Mouse (Mus musculus): ENCODE results near the gene Gm20695.

Gm20695 gene

DNA sequence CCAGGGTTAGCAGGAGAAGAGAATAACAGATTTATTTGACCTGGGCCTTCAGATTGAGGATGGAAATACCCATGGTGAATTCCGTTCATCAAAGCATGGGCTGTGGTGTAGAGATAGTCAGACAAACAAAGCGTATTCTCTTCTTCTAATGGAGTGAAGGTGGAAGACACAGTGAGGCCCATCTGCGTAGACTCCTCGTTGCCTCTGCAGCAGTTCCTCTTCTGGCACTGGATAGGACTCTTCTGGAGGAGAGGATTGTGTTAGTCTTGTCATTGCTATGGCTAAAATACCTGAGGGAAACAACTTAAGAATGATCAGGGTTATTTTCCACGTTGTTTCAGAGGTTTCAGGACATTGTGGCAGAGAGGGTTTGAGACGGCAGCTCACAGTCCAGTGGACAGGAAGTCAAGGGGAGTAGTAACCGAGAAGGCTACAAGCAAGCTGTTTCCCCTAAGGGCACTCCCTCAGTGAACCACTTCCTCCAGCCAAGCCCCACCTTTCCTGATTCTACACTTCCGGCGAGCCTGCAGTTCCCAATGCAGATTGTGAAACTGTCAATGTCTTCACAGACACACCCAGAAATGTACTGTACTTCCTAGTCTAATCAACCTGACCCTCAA lies 10.8 kb downstream of the Gm20695 start:
- DNase-seq (ENCODE audit: low spot score): peak; percentile 21

DNA sequence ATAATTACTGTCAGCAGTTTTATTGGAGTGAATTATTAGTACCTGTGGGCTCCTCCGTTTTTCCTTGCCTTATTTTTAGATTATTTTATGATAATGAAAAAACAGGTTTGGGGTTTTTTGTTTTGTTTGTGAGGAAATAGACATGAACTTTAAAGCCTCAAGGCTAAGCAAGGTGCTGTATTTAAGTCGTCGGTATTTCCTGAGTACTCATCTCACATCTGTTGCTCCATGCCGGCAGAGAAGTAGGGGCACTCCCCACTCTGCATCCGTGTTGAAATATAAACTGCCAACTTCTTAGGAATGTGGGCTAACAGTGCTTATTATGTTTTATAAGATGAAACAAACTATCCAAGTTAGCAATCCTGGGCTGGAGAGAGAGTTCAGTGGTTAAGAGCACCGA lies 11.6 kb downstream of the Gm20695 start:
- DNase-seq (ENCODE audit: low spot score): no peak

DNA sequence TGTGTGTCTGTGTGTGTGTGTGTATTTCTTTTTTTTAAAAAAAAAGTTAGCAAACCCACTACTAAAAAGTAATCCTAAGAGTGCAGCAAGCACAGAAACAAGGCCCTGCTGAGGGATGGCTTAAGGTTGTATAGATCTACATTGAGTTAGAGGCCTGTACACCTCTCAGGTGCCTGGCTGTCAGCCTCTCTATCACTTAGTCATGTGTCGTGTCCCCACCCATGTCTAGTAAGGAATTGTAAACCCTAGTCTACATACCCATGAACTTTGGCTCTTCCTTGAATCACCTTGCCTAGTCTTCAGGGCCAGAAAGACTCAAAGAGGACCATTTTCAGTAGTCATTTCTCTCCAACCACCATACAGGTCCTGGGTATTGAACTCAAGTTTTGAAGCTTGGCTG lies 12.1 kb downstream of the Gm20695 start:
- DNase-seq (ENCODE audit: low spot score): no peak

DNA sequence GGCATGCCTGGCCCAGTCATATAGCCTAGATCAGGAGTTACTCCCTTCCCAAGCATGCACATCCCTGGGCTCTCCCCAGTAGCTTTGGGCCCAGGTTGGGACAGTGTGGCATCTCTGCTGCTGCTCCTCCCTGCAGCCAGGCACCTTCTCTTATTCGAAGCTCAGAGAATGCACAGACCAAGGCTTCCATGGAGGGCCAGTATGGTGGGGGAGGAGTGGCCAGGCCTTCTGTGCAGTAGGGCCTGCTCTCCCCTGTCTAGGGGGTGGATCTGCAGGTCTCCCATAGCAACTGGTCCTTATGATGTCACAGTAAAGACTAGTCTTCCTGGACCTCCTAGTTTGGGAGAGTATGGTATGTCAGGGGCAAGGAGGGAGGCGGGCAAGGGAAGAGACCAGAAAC lies 23.0 kb downstream of the Gm20695 start:
- no peak for DNase-seq (ENCODE audit: low spot score)

DNA sequence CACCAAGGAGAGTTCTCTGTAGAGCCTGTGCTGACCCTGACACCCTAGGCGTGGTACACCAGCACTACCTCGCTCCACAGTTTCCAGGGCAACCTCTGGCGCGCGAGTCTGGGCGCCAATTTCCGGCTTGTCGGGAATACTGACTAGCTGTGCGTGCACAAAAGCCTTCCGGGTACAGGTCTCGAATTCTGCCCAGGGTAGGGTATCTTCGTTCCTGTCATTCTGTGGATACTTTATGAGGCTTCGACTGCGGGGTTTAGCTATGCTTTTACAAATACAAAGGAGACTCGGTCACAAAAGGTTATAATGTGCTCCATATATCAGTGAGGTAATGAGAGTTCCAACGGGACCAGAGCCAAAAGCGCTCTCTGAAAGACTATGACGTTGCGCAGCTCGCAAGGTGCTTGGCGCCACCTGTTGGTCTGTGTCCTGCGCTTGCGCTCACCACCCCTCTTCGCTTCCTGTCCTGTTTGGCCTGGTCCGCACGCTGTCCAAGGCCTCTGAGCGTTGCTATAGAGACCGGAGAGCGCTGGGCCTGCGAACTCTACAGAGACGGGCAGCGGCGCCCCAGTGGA lies 24.2 kb downstream of the Gm20695 start, which contains the start of the genes 1700037C18Rik and Cluap1:
Gene 1700037C18Rik, minus strand, starts transcription at position 153 of the 575 bp plus-strand sequence.
Gene Cluap1, plus strand, starts transcription at position 265 of the 575 bp plus-strand sequence.
- DNase-seq (ENCODE audit: low spot score): peak; percentile 92

DNA sequence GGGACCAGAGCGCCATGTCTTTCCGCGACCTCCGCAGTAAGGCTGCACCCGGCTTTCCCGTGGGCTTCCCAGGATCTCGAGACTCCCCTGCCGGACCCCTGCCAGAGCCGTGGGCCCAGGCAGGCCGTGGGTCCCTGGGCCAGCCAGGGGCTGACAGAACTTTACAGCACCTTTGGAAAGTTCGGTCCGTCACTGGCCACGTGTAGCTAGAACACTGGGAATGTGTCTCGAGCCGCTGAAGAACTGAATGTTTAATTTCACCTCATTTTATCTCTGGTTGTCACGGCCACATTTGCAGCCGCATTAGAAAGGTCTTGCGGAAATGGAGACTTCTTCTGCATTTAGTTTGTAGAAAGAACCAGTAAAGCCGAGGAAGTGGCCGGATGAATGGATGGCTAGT lies 24.7 kb downstream of the Gm20695 start:
- peak; percentile 37 for DNase-seq (ENCODE audit: low spot score)

DNA sequence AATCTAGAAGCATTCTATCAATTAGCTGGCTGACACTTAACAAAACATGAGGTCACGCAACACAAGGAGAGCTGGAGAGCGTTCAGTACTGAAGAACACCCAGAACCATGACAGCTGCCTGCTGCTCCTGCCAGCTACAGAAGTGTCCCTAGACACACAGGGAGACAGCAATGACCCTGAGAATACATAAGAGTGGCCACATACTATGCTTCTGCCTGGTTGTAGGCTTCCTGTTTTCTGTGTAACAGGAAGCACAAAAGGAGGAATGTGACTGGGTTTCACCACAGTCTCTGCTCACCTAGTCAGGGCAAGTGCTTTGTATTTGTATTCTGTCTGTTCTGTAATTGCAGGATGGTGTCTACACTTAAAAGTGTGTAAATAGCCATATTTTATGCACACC lies 36.3 kb downstream of the Gm20695 start:
- no peak for DNase-seq (ENCODE audit: low spot score)

DNA sequence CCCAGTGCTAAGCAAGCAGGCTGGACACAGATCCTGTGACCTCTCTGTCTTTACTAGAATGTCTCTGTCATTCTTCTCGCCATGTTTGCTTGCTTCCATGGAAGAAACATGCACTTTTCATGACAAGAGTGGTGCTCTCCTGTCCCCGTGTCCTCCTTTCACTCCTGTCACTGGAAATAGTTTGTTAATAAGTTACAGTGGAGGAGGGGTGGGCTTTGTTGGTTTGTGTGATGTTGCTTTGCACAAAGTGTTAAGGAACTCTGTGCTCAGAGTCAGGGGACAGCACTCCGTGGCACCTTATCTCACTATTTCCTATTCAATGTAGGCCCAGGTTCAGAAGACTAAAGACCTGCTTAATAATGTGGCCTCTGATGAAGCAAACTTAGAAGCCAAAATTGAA lies 39.1 kb downstream of the Gm20695 start:
- no peak for DNase-seq (ENCODE audit: low spot score)

DNA sequence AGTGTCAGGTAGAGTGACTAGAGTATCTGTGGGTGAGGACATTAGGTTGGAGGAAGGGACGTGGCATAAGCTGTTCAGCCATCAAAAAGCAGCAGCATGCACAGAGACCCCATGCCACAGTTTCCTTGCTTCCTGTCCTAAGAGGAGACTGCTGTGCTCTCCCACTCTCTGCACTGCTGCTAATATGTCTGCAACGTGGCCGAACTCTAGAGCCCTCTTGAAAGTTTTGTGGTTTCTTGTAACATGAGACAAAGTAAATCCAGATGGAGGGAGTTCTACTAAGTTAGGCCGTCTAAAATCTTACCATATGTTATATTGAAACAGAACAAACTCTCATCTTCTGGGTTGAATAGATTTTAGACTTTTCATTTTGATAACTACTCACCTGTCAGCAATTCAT lies 39.5 kb downstream of the Gm20695 start:
- no peak for DNase-seq (ENCODE audit: low spot score)

DNA sequence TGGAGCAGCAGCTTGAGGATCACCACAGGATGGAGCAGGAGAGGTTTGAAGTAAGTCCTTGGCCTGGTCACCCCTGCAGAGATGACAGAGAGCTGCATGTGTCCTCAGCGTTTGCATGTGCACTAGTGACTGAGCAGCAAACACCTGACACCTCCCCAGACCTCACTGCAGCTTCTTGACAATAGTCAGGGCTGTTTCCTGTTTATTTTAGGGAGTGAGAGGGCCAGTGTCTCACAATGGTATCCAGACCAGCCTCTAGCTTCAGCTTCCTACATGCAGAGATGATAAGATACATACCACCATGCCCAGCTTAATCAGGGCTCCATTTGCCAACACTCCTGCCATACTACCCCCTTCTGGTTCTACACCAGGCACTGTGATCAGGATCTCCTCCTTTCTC lies 44.1 kb downstream of the Gm20695 start:
- no peak for DNase-seq (ENCODE audit: low spot score)

DNA sequence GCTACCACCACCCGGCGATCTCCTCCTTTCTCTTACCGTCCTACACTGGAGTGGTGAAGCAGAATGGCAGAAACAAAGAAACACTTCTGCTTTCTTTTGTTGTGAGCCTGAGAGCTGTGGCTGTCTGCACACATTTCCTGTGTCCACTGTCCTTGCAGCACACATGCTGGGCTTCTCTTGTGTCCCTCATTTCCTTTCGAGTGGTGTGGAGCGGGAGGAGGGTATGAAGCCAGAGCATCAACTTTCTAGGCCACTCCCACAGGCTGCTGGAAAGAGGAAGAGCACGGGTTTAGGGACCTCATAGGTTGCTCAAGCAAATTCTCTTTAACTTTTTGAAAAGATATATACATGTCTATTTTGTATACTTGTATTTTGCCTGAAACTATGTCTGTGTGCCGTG lies 44.7 kb downstream of the Gm20695 start:
- DNase-seq (ENCODE audit: low spot score): no peak

DNA sequence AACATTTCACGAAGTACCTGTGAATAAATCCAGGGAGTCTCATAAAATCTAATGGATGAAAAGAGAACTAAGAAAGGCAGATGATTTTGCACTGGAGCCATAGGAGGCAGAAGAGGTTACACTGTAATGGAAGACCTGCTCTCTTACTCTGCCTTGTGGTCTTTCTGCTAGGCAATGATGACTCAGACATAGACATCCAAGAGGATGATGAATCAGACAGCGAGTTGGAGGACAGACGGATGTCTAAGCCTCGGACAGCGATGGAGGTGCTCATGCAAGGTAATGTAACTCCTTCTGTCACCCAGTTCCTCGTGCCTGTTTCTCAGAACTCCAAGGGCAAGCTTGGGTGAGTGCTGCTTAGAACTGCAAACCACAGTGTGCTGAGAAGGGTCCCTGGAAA lies 49.1 kb downstream of the Gm20695 start:
- no peak for DNase-seq (ENCODE audit: low spot score)

DNA sequence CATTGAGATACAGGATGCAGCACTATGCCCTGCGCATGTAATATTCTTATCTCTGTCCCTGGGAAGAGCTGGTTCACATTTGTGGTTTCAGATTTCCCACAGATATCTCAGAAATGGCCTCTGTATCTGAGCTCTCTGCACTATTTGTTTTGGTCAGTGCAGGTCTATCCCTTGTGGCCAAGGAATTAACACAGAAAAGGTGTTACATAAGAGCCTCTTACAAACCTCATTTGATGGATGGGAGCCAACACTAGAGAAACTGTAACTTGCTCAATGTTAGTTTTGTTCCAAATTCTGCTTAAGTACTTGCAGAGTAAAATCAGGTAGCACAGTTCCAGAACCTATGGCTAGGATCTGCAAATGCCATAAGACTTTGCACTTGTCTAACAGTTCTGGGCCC lies 49.6 kb downstream of the Gm20695 start:
- DNase-seq (ENCODE audit: low spot score): no peak

DNA sequence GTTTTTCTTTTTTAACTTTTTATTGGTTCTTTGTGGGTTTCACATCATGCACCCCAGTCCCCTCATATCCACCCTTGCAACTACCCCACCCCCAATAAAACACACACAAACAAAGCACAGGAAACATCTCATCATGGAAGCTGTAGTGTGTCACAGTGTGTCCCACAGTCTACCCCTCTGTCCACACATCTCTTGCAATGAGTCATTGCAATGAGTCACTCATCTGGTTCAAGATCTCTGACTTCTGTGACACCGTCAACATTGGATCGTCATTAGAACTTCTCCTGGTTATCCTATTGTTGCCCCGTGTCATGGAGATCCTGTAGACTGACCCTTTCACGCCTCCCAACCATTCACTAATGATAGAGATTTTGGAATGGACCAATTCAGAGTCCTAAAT lies 50.3 kb downstream of the Gm20695 start:
- DNase-seq (ENCODE audit: low spot score): no peak

DNA sequence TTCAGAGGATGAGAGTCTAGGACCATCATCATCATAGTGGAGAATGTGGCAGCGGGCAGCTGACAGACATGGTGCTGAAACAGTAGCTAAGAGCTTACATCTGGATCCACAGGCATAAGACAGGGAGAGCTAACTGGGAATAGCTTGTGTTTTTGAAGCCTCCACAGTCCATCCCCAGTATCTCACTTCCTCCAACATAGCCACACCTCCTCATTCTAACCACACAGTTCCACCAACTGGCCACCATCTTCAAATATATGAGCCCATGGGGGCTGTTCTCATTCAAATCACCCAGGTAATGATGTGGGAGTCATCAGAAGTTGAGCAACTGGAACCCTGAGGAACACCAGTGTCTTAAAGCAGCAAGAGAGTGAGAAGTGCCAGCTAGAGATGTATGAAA lies 66.7 kb downstream of the Gm20695 start:
- no peak for DNase-seq (ENCODE audit: low spot score)

DNA sequence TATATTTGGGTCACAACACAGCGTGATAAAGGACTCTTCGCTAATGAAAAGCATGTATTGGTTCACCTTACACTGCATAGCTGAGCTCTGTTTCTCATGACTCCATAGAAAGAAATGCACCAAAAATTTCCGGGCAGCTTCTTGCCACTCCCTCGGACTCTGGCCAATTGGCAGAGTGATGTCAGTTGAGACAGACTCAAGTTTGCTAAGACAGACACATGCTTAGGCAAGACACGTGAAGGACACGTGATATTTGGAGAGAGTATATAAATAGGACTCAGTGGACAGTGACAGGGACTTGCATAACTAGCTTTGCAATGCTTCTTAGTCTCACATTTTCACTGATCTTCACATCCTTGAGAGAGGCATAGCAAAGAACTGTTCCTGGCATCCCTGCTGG lies 71.9 kb downstream of the Gm20695 start:
- no peak for DNase-seq (ENCODE audit: low spot score)

DNA sequence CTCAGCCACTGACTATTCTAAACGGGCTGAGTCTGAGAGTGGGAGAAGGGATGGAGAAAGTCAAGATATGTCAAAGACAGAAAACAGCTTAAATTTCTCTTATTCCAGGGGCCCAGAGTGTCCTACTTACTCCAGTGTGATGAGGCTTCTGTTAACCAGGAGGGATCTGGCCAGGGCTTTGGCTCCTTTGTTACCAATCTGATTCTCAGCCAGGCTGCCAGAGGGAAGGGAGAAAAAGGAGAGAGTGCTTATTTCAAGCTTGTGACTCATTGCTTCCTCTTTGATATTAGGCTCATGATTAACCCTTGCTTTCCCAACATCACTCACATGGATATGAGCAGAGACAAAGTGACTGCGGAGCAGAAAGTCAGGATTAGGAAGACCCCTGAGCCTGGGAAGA lies 74.8 kb downstream of the Gm20695 start:
- DNase-seq (ENCODE audit: low spot score): no peak

DNA sequence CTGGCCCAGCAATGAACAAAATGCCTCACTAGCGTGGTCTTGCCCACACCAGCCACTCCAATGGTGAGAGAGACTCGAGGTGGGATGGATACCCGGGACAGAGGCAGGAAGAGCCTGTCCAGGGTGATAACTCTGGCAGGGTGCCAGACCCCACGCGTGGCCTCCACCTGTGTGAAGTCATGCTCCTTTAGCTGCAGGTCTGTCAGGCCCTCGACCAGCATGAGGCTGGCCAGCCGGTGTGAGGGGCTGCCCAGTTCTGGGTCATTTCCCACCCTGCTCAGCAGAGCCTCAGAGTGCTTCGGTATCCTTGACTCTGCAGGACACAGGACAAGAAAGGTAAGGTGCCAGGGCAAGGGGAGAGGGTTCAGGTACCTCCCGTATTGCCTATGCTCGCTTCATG lies 80.5 kb downstream of the Gm20695 start:
- no peak for DNase-seq (ENCODE audit: low spot score)

DNA sequence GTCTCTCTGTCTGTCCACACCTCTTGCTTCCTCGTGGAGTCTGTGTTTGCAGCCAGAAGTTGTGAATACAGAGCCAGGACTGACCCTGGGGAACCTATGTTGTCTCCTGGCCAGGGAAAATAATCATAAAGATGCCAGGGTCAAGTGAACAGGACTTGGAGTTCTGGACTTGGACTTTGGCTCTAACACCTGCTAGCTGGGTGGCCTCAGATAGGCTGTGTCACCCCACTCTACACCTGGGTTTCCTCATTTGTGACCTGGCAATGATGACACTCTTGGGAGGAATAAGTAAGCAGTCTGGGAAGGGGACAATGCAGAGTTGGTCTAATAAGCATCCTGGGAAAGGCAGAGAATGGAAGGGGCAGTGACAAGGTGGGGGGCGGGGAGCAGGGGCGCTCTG lies 81.1 kb downstream of the Gm20695 start:
- DNase-seq (ENCODE audit: low spot score): no peak
